Mouse (Mus musculus) ES-CJ7 (cell line): ENCODE results near the gene Strbp.

ENCODE experiments used
- DNase-seq: peaks from one replicate; pipeline ENCODE4 v3.0.0; 2011; ENCODE audit warnings: low read depth, low spot score

The Strbp gene

DNA sequence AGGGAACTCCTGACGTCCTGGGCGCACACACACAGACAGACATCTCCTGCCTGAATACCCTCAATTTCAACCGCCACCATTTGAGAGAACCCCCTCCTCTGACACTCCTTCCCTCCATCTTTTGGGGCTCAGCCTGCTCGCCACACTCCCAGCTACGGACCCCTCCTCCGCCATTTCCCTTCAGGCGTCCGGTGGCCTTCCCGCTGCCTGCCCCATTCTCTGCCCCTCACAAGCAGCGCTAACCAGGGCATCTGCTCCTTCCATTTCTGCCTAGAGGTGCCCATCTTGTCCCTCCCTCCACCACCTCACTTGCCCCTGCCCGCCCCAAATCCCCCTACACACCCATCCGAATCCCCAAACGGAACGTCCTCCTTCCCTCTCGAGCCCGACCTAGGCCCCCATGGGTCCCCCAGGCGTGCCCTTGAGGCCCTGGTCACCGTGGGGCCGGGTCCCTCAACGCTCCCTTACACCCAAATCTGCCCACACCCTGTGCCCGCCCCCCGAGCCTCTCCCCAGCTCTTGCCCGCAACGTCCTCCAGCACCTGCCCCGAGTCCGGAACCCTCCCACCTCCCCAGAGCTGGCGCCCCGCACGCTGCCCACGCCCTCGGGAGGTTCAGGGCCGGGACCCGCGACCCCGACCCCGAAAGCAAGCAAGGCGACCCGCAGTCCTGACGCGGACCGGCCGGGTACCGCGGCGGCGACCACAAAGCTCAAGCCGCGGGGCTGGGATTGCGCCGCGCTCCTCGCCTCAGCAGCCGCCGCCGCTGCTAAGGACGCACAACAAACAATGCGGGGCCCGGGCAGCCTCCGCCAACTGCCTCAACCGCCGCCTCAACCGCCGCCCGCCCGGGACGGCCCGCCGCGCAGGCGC, 1.1 kb downstream of the Strbp start:
- DNase-seq, result peak; percentile 29

DNA sequence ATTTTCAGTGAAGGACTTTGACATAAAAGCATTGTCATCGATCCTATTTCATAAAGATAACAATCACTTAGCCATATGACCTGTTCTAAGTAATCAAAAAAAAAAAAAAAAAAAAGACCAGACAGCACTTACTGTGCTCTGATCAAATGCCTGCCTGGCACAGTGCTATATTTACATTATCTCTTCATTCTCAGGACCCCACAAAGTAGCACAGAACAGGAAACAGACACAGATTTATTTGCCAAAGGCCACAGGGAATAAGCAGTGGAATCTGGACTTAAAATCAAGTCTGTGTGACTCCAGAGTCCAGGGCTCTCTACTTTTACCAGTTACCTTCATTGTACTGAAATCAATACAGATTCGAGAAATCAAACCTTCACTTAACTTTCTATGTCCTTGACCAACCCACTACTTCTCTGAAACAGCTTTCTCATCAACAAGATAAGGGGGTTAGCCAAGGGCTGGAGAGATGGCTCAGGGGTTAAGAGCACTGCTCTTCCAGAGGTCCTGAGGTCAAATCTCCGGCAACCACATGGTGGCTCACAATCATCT, 14.5 kb downstream of the Strbp start:
- DNase-seq, result peak; percentile 31

DNA sequence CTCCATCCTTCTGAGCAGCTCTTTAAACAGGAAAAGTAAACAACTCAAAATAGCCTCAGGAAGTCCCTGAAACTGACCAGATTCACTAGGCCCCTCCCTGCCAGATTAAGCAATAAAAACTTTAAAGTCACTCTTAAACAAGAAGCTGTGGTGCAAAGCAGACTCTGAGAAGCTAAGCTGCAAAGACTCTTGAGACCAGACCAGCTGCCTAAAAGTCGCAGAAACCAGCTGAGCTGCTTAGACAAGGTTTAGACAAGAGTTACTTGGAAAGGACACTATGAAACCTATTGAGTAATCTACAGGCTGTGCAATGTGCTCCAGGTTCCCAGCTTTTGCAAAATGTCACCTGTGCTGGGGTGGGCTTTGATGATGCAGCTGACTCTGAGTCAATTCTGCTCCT, 16.6 kb downstream of the Strbp start:
- no peak for DNase-seq

DNA sequence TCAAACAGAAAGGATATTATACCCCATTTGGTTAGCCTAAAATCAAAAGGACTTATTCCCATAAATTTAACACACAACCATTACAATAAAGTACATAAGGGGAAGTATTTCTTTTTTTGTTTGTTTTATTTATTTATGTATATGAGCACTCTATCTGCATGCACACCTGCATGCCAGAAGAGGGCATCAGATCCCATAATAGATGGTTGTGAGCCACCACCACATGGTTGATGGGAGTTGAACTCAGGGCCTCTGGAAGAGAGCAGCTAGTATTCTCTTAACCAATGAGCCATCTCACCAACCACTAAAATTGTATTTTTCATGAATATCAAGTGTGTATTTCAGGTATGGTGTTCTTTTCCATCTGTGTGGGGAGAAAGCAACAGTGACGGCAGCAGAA, 18.8 kb downstream of the Strbp start:
- peak; percentile 10 for DNase-seq

DNA sequence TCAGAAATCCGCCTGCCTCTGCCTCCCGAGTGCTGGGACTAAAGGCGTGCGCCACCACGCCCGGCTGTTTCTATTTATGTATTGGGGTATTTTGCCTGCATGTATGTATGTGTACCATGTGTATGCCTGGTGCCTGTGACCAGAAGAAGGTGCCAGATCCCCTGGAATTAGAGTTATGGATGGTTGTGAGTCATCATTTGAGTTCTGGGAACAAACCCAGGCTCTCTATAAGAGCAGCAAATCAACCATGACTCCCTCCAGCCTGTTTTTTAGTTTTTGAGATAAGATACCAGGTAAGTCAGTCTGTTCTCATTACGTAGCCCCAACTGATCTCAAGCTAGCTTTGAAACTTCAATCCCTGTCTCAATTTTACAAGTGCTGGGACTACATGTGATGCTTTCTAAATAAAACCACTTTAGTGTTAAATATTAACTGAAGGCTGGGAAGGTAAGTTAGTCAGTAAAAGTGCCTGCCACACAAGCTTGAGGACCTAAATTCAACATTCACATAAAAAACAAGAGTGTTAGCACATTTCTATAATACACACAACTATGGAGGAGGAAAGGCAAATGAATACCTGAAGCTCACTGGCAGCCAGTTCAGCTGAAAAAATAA, 21.4 kb downstream of the Strbp start:
- no peak for DNase-seq

DNA sequence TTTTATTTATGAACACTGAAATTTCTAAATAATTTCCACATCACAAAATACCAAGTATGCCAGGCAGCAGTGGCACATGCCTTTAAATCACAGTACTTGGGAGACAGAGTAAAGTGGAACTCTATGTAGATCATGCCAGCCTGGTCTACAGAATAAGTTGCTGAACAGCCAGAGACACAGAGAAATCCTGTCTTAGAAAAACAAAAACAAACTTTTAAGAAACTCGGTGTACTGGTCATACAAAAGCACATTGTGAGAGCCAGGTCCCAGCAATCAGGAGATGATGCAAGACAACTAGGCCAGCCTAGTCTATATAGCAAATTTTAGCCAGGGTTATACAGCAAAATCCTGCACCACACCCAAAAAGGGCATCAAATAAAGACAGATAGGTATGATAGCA, 52.6 kb downstream of the Strbp start:
- no peak for DNase-seq

DNA sequence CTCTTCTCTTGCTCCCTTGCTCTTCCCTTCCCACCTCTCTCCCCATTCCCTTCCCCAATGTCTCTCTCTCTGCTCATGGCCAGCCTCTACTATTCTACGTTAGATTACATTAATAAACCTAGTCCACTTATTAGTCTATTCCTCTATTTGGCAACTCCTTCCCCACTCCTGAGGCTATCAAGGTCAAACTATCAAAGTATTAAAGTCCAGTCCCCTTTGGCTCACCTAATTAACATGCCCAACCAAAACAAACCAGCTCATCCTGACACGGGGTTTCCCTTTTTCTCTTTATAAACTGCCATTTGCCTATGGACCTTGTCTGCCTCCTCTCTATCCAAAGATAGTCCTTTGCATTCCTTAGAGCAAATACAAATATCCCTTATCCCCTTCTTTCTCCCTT, 54.1 kb downstream of the Strbp start:
- no peak for DNase-seq

DNA sequence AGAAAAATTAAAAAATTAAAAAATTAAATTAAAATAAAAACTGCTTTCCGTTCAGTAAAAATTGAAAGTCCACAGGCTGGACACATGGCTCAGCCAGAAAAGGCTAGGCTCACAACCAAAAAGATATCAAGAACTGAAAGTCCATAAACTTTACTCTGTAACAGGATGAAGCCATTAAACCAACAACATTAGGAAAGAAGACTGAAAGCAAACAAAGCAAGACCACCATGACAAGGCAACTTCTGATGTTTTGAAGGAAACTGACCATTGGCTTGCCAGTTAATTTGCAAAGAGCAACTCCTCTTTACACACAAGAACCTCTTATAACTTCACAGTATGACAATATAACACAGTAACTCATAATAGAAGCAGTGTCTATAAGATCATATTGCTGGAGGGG, 54.7 kb downstream of the Strbp start:
- DNase-seq, result no peak

DNA sequence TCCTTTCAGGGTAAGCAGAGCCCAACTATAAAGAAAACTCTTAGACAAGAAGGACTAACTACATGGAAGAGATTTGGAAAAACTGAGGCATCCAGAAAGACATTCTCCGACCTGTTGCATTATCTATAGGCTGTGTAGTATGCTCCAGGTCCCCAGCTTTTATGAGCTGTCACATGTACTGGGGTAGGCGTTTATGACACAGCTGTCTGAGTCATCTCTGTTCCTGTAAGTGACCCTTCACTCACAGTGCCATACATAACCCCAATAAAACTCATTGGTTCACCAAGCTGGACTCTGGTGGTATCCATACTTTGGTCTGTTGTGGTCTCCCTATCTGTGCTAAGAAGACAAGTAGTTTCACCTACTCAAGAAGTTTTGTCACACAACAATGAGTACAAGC, 80.3 kb downstream of the Strbp start:
- DNase-seq, result no peak

DNA sequence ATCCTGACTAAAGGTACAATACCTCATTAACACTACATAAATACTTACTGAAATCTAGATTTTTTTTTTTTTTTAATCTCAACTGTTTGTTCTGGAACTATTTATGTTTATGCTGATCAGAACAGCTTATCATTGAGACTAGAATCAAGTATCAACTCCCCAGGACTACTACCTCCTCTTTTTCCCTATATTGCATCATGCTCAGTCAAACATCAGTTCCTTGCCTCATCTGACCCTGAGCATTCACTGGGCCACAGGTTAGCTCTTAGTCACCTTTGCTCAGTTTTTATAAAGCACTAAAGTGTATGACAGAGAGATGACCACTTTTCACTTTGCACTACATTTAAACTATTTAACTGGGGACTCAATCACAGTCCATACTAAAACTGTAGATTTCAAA, 115.7 kb downstream of the Strbp start:
- DNase-seq, result no peak

DNA sequence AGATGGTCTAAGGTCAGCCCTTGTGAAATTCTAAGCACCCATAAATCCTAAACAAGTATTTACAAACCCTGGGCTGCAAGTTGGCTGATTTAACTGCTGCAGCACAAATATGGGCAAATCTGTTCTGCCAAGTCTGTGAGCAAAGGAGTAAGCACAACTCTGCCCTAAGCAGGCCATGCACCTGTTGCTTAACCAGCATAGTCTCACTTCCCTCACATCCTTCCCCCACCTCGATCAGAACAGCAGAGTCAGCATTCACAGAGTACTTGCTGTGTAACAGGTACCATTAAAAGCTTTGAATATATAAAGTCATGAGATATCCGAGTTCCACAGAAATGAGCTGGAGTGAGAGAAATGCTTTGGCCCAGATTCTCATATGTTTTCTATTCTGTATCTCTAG, 125.5 kb downstream of the Strbp start:
- no peak for DNase-seq

DNA sequence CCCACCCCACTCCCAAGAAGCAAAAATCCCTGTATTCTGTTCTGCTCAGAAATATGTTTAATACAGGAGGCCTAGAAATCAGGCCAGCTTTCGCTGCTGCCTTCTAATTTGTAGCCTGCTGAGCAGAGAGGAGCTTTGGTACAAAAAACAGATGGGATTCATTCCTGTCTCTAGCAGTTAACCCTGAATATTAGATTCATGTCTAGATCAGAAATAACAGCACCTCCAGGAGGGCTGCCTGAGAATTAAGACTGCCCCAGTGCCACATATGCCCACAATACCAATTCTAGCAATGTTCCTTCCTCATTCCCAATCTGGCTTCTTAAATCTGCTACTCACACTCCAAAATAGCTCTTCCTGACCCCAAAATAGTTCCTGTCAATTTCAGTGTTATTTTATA, 127.0 kb downstream of the Strbp start:
- DNase-seq, result no peak

DNA sequence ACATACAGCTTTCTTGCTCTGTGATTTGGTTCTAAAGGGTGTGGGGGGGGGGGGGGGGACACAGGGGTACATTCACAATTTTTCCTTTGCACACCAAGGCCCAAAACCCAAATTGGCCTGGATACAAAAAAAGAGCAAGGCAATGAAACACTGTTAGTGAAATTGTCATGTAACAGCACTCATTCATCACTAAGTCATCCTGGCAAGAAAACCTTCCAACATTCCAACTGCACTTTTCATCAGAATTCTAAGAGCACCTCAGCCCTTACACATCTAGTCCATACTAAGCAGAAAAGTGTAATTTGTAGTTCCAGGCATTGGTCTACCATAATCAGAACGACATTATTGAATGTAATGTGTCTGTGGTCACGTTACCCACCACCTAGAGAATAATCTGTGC, 131.5 kb downstream of the Strbp start:
- DNase-seq, result no peak

DNA sequence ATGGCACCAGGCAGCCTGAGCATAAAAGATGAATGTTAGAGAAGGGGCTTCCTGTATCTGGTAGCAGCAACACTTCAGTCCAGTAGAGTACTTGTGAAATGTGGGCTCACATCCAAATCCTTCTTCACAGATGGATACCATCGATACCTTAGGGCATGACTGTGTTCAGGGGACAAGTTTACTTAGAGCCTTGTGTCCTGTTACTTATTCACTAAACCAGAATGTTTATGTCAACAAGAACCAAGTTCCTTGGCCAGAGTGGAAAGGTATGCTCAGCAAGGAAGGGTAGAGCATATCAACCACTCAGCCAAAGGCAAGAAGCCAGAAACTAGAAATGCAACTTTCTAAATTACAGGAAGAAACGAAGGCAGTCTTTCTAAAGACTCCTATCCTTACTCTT, 133.0 kb downstream of the Strbp start:
- DNase-seq, result no peak

DNA sequence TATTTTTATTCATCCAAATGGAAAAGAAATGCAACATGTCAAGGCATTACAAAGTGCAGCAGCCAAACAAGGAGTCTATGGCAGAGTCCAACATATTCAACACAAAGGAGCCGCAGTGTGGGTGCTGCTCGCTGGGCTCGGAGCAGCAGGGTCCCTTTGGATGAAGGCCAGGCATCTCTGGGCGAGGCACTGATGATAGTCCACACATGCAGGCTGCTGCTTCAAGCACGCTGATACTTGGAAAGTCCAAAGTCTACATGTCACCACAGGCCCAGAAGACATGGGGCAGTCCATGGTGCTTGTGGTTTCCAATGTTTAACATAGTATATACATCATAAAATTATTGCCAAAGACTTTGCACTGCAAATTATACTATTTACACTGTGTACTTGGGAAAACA, 133.8 kb downstream of the Strbp start:
- no peak for DNase-seq

DNA sequence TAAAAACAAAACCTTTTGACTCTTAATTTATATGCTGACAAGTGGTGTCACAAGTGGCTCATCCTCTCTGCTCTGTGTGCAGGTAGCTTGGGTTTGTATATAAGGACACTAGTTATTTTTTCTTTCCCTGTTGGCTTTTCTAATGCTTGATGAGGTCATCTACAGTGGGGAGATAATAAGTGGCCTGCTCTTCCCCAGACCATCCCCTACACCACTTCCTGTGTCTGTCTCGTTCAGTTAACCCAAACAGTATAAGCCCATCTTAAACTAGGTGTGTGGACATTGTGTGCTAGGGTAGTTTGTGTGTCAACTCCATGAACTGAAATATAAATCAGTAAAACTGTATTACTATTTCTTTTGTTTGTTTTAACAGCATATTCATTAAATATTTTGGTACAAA, 137.6 kb downstream of the Strbp start:
- no peak for DNase-seq

DNA sequence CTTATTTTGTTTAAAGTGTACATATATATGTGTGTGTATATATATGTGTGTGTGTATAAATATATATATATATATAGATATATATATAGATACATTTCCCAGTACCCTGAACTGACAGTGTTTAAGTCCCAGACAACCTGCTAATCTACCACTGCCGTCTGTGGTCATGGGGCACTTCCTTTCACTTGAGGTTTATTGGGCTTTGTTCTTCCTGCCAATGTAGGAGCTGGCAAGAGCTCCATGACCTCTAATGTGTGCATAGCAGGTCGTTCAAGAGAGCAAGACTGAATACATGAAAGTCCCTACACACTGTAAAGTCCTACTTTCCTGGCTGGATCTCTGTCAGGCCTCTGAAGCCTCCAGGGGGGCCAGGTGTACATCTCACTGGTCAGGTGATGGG, 138.1 kb downstream of the Strbp start:
- DNase-seq, result no peak

DNA sequence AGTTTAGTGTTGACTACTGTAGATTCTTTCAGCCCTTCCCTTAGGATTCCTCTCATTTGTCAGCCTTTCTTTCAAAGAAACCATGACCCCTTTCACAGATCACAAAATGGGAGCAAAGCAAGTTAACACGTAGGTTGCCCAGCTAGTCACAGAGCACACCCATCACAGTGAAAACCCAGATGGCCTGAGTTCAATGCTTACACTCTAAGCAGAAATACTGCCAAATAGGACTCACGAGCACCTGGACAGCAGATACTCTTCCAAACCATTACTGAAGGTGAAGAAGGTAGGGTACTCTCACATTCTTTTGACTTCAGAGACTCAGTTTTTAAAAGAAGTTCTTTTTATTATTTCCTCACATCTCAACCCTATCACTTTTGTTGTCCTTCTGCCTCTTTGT, 147.3 kb downstream of the Strbp start:
- no peak for DNase-seq

DNA sequence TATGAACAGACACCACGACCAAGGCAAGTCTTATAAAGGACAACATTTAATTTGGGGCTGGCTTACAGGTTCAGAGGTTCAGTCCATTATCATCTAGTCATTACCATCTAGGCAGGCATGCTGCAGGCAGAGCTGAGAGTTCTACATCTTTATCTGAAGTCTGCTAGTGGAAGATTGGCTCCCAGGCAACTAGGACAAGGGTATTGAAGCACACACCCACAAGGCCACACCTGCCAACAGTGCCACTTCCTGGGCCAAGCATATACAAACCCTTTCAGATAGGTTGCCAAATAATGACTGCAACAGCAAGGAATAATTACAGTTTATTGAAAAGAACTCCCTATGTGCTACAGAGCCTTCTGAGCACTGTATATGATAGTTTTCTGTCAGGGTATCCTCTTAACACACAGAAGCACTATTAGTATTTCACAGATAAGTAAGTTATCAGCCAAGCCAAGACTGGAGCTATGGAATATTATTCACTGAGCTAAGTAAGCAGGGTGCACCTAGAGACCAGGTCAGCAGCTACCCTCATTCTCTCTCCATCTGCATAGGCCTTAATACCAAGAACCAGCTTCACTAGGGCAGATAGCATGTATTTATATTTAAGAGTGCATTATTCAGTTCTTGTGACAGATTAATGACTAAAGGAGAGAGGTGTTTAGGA, 154.2 kb downstream of the Strbp start:
- no peak for DNase-seq

DNA sequence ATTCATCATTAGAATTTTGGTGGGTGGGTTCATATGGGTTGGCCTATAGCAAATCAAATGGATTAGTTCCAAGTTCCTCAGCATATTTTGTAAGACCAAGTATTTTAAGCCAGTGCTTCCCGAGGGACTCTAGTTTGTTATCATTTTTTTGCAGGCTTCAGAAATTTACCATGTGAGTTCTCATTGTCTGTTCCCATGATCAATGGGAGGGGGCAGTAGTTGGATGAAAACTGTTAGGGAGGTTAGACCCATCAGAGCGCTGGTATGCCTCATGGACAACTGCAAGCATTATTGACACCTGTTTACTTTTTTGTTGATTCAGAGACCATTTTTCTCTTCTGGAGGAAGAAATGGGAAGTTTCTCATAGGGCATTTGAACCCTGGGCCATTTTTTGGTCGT, 172.0 kb downstream of the Strbp start:
- DNase-seq, result no peak

DNA sequence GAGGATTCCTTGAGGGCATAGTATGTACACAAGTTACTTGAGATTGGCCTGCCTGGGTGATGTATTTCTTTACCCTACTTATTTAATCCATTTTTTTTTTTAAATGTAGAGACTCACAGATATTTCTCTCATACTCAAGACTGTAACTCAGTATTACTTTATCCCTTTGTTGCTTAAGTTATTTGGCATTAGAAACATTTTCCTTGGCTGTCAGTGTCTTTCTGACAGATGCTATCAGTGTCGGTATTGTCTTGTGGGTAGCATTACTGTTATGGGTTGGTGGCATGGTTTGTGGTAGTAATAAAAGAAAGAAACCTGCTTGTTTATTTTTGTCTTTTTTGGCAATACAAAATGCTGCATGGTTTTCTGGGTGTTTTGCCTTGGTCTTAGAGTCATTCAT, 172.9 kb downstream of the Strbp start:
- DNase-seq, result no peak

DNA sequence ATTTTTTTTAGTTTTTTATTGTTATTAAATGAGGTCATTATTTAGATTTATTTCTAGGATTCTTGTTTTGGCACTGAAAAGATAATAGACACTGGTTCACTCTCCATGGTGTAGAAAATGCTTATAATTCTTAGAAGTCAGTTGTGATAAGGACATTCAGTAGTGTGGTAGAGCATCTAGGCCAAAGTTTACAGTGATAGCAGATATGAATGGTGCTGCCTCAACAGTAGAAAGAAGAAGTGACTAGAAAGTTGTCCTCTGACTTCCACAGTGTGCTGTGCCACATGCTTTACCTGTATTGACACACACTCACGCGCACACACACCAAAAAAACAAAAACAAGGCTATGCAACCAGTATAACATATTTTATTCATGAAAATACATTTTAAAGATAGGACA, 174.3 kb downstream of the Strbp start:
- DNase-seq, result no peak

DNA sequence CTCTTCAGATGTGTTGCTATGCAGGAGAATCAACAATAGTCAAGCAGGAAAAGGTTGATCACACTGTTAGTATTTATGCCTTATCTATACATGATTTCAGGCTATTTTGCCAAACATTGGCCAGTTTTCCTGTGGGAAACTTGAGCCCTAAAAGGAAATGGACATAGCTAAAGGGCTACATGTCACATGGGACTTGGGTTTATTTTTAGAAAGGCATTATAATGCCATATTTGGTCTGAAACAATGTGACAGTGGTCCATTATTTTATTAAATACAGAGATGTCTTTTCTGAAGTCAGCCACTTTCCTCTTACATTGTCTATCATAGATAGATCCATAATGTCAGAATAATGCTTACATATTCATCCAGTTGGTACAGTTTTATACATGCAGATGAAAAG, 176.1 kb downstream of the Strbp start:
- DNase-seq, result no peak
